Mouse (Mus musculus): ENCODE results near the gene Erp44. TPM values are rescaled to one million over a fixed set of nuclear protein-coding genes. Genes with fewer than 3 reads are reported as not detected.

Erp44 gene
- polyA plus RNA-seq, 1 experiment from 2014 or later: 110 TPM

GRCm38 (mm10) chr4:48149492-48149891, 129.9 kb downstream of the Erp44 start:
- H3K4me1 ChIP-seq (replicated peaks): no peaks in the 10 kb centered on the region
- H3K4me2 ChIP-seq (replicated peaks): no peak overlapping the region
- H3K36me3 ChIP-seq: no peaks in the 10 kb centered on the region
- H3K27me3 ChIP-seq (replicated peaks): no peaks in the 10 kb centered on the region
- H3K4me3 ChIP-seq (replicated peaks): no peak overlapping the region
- H3K9me3 ChIP-seq: no peaks in the 10 kb centered on the region
- WGBS: 94% methylated on average over 2 of the region's 2 CpGs
- no peak for ATAC-seq
- no peak overlapping the region for H3K9ac ChIP-seq
- H3K27ac ChIP-seq: no peak overlapping the region

MicroRNAs within 50 kb of the gene (microRNA counts, 519-probe panel; counts per million panel counts)
- 1,832 counts per million, percentile 38 among the panel's probes with 10 or more counts for microRNA mmu-miR-1958

Other genes with a start within 250 kb of the Erp44 start
- gene Nr4a3, start 234.4 kb downstream of the Erp44 start, polyA plus RNA-seq (2015; fragmentation: Nextera tagmentation; extraction: Ambion mirVana): 0.19 and 0.23 TPM in 2 replicates
- 25.6 and 27.1 TPM in 2 replicates for gene Stx17, start 154.6 kb downstream of the Erp44 start, polyA plus RNA-seq (2015; fragmentation: Nextera tagmentation; extraction: Ambion mirVana)
- 6.6 and 6.8 TPM in 2 replicates for gene Invs, start 202 bp upstream of the Erp44 start, polyA plus RNA-seq (2015; fragmentation: Nextera tagmentation; extraction: Ambion mirVana)
- gene Tex10, start 193.9 kb upstream of the Erp44 start, polyA plus RNA-seq (2015; fragmentation: Nextera tagmentation; extraction: Ambion mirVana): 45.7 and 50.5 TPM in 2 replicates